In genomic region chr6:94205926-94206325, GRCm38 (mm10) we compare ENCODE assay signal across 11 mouse cellular contexts.
DNase-seq lines count a peak whose midpoint lies in the region; ATAC-seq and TF ChIP-seq lines count a peak whose summit lies in the region.
"Had no signal": no experiment of that assay in that cellular context is flagged by ENCODE, and none has a peak within 500 bp of the region (broad histone marks: within the 10 kb centered on the region; RNA-seq: fewer than 3 reads in every experiment).

No protein-coding gene starts in this region.

- no peaks in the 10 kb centered on the region for H3K36me3 ChIP-seq in heart, embryonic 14.5 days (ENCODE audit: control insufficient read depth, insufficient read depth, low read length)
- no peaks in the 10 kb centered on the region for H3K36me3 ChIP-seq in lung, embryonic 14.5 days (ENCODE audit: insufficient read depth)

- H3K27me3 ChIP-seq in heart, embryonic 14.5 days (ENCODE audit: control insufficient read depth, insufficient read depth, low read length), result no peaks in the 10 kb centered on the region
- no peaks in the 10 kb centered on the region for H3K27me3 ChIP-seq in lung, embryonic 14.5 days (ENCODE audit: insufficient read depth, low read length)
- H3K27me3 ChIP-seq: forebrain, embryonic 13.5 days; megakaryocyte, embryonic 14.5 days had no signal

- H3K4me3 ChIP-seq in heart, embryonic 14.5 days (ENCODE audit: control insufficient read depth in 1 of 2, insufficient read depth in 1 of 2, low read depth in 1 of 2, low read length in 2 of 2), result no peak overlapping the region
- H3K4me3 ChIP-seq in lung, embryonic 14.5 days (ENCODE audit: low read depth, low read length), result no peak overlapping the region
- H3K4me3 ChIP-seq: forebrain, embryonic 13.5 days; heart, adult 2 months; megakaryocyte, embryonic 14.5 days had no signal

- TF ChIP-seq CTCF in lung, embryonic 14.5 days (IDR thresholded peaks at IDR 0.05; ENCODE audit: low read depth), result no peak

- H3K27ac ChIP-seq in heart, embryonic 14.5 days (replicated peaks in 1 of 2; ENCODE audit: control insufficient read depth in 1 of 2, insufficient read depth in 1 of 2, low read depth in 2 of 2, low read length in 2 of 2), result peak overlapping the region; percentile 50 to 56; a peak in 3 of 4 replicates
- H3K27ac ChIP-seq in lung, embryonic 14.5 days (ENCODE audit: low read depth), result peak overlapping the region; percentile 55
- H3K27ac ChIP-seq: forebrain, embryonic 13.5 days; heart, adult 2 months had no signal

- intact Hi-C loops in heart, postnatal 25 days (cut with DNase I), result no loop called here

- no peak for ATAC-seq in heart, embryonic 14.5 days (ENCODE audit: insufficient number of reproducible peaks, insufficient read depth, low FRiP score, low read depth)
- no peak for ATAC-seq in lung, embryonic 14.5 days (ENCODE audit: insufficient read depth)
- ATAC-seq: forebrain, embryonic 13.5 days had no signal

- 18% methylated on average over 5 of the region's 5 CpGs for WGBS in heart, embryonic 14.5 days
- WGBS in lung, embryonic 14.5 days, result 42% methylated on average over 5 of the region's 5 CpGs

- H3K4me1 ChIP-seq in heart, embryonic 14.5 days (ENCODE audit: control insufficient read depth in 2 of 2, insufficient read depth in 2 of 2, low read length in 2 of 2), result peaks cover 34 to 70% of the 10 kb centered on the region in 2 experiments
- peaks cover 12% of the 10 kb centered on the region for H3K4me1 ChIP-seq in lung, embryonic 14.5 days (ENCODE audit: insufficient read depth)
- H3K4me1 ChIP-seq: megakaryocyte, embryonic 14.5 days had no signal

- peak overlapping the region; percentile 24 for H3K4me2 ChIP-seq in heart, embryonic 14.5 days (ENCODE audit: low read length)
- H3K4me2 ChIP-seq in lung, embryonic 14.5 days, result no peak overlapping the region
- H3K4me2 ChIP-seq: forebrain, embryonic 13.5 days had no signal

- DNase-seq in heart, postnatal 25 days (ENCODE audit: low spot score), result no peak
- DNase-seq in lung, embryonic 14.5 days, result no peak
- no peak for DNase-seq in lung, postnatal 14 days
- DNase-seq in adrenal gland, postnatal 14 days, result peak; percentile 56
- peak; percentile 21 to 32 for DNase-seq in kidney, postnatal 25 days
- no peak for DNase-seq in layer of hippocampus, adult 9-10 months (ENCODE audit: low spot score)
- DNase-seq: right cerebral cortex, postnatal 25 days had no signal

- no peaks in the 10 kb centered on the region for H3K9me3 ChIP-seq in heart, embryonic 14.5 days (ENCODE audit: control insufficient read depth, low read length)
- H3K9me3 ChIP-seq in lung, embryonic 14.5 days (ENCODE audit: low read depth, low read length), result no peaks in the 10 kb centered on the region
- H3K9me3 ChIP-seq: forebrain, embryonic 13.5 days had no signal

- H3K9ac ChIP-seq in heart, embryonic 14.5 days (ENCODE audit: low read length), result no peak overlapping the region
- H3K9ac ChIP-seq in lung, embryonic 14.5 days, result no peak overlapping the region
- H3K9ac ChIP-seq: forebrain, embryonic 13.5 days had no signal

Comparison
In these comparisons a context has a peak if more than half of its experiments do, and no peak if none do; other contexts are left out.
1. DNase-seq: peak in adrenal gland, postnatal 14 days (single experiment) and kidney, postnatal 25 days (2 of 2); none in heart, postnatal 25 days (single experiment), lung, embryonic 14.5 days (single experiment), lung, postnatal 14 days (single experiment) and layer of hippocampus, adult 9-10 months (single experiment).